Comparison of ENCODE assay signal across 20 mouse cellular contexts in genomic region chr9:42942148-42942547, GRCm38 (mm10). TPM values are rescaled to one million over a fixed set of nuclear protein-coding genes. Genes with fewer than 3 reads are reported as not detected.
DNase-seq lines count a peak whose midpoint lies in the region; ATAC-seq and TF ChIP-seq lines count a peak whose summit lies in the region.
"Had no signal": no experiment of that assay in that cellular context is flagged by ENCODE, and none has a peak within 500 bp of the region (broad histone marks: within the 10 kb centered on the region; RNA-seq: fewer than 3 reads in every experiment).

No protein-coding gene starts in this region.

- peaks cover 31% of the 10 kb centered on the region for H3K4me1 ChIP-seq in kidney, embryonic 15.5 days
- peaks cover 20% of the 10 kb centered on the region for H3K4me1 ChIP-seq in stomach, embryonic 14.5 days (ENCODE audit: control insufficient read depth, insufficient read depth, low read length)
- no peaks in the 10 kb centered on the region for H3K4me1 ChIP-seq in stomach, postnatal 0 days (replicated peaks; ENCODE audit: control insufficient read depth, insufficient read depth)
- H3K4me1 ChIP-seq in hindbrain, embryonic 16.5 days (ENCODE audit: control insufficient read depth, insufficient read depth, low read depth, low read length): peaks cover 8% of the 10 kb centered on the region
- peaks cover 28% of the 10 kb centered on the region for H3K4me1 ChIP-seq in neural tube, embryonic 15.5 days
- H3K4me1 ChIP-seq: liver, embryonic 15.5 days had no signal

- H3K9me3 ChIP-seq in kidney, embryonic 15.5 days (replicated peaks): no peaks in the 10 kb centered on the region
- no peaks in the 10 kb centered on the region for H3K9me3 ChIP-seq in stomach, embryonic 14.5 days (ENCODE audit: control insufficient read depth, low read depth, low read length)
- H3K9me3 ChIP-seq in stomach, postnatal 0 days (ENCODE audit: control insufficient read depth, low read length): no peaks in the 10 kb centered on the region
- no peaks in the 10 kb centered on the region for H3K9me3 ChIP-seq in hindbrain, embryonic 16.5 days (ENCODE audit: control insufficient read depth, low read length)
- no peaks in the 10 kb centered on the region for H3K9me3 ChIP-seq in neural tube, embryonic 15.5 days (replicated peaks)
- H3K9me3 ChIP-seq: embryonic facial prominence, embryonic 12.5 days; limb, embryonic 12.5 days; liver, embryonic 15.5 days had no signal

- H3K36me3 ChIP-seq in kidney, embryonic 15.5 days: no peaks in the 10 kb centered on the region
- no peaks in the 10 kb centered on the region for H3K36me3 ChIP-seq in stomach, embryonic 14.5 days (ENCODE audit: control insufficient read depth, insufficient read depth, low read length)
- H3K36me3 ChIP-seq in stomach, postnatal 0 days (ENCODE audit: control insufficient read depth, insufficient read depth, low read length): no peaks in the 10 kb centered on the region
- no peaks in the 10 kb centered on the region for H3K36me3 ChIP-seq in hindbrain, embryonic 16.5 days (ENCODE audit: control insufficient read depth, insufficient read depth, low read length)
- H3K36me3 ChIP-seq in neural tube, embryonic 15.5 days: no peaks in the 10 kb centered on the region
- H3K36me3 ChIP-seq: embryonic facial prominence, embryonic 12.5 days; G1E; limb, embryonic 12.5 days; liver, embryonic 15.5 days had no signal

- DNase-seq in kidney, adult 8-10 months: no peak
- DNase-seq in stomach, postnatal 0 days (ENCODE audit: low spot score): no peak
- no peak for DNase-seq in cerebellum, adult 11 months
- DNase-seq in layer of hippocampus, adult 8-10 months (ENCODE audit: low spot score in 2 of 2): no peak
- DNase-seq: adrenal gland, postnatal 14 days; heart, adult 18-20 months; right cerebral cortex, postnatal 4 days; thymus, postnatal 4 days had no signal

- TF ChIP-seq EP300 in stomach, postnatal 0 days (optimal IDR thresholded peaks at IDR 0.05): no peak

- no peak for ATAC-seq in kidney, embryonic 15.5 days (replicated peaks; ENCODE audit: low FRiP score)
- ATAC-seq in stomach, embryonic 14.5 days (ENCODE audit: insufficient number of reproducible peaks, insufficient read depth, low FRiP score, low read depth): no peak
- ATAC-seq in stomach, postnatal 0 days (ENCODE audit: low FRiP score, low TSS enrichment): no peak
- ATAC-seq in hindbrain, embryonic 16.5 days: no peak
- ATAC-seq in neural tube, embryonic 15.5 days (ENCODE audit: low FRiP score): no peak

- H3K27me3 ChIP-seq in kidney, embryonic 15.5 days: peaks cover 18% of the 10 kb centered on the region
- H3K27me3 ChIP-seq in stomach, embryonic 14.5 days (ENCODE audit: control insufficient read depth, insufficient read depth, low read length): no peaks in the 10 kb centered on the region
- H3K27me3 ChIP-seq in stomach, postnatal 0 days (ENCODE audit: control insufficient read depth, insufficient read depth, low read length): no peaks in the 10 kb centered on the region
- no peaks in the 10 kb centered on the region for H3K27me3 ChIP-seq in hindbrain, embryonic 16.5 days (replicated peaks; ENCODE audit: control insufficient read depth, insufficient read depth, low read length)
- peaks cover 5% of the 10 kb centered on the region; the same call in 1 of the 2 replicates for H3K27me3 ChIP-seq in neural tube, embryonic 15.5 days (replicated peaks)

- H3K9ac ChIP-seq in kidney, embryonic 15.5 days: no peak overlapping the region
- H3K9ac ChIP-seq in stomach, embryonic 14.5 days (replicated peaks; ENCODE audit: low read depth, low read length): no peak overlapping the region
- no peak overlapping the region for H3K9ac ChIP-seq in stomach, postnatal 0 days (ENCODE audit: low read length)
- H3K9ac ChIP-seq in hindbrain, embryonic 16.5 days (ENCODE audit: low read depth, low read length): no peak overlapping the region
- 0 out of 2 replicates have a peak overlapping the region, but pooled peaks have one; percentile 88 for H3K9ac ChIP-seq in neural tube, embryonic 15.5 days (replicated peaks)
- H3K9ac ChIP-seq: embryonic facial prominence, embryonic 12.5 days; limb, embryonic 12.5 days; liver, embryonic 15.5 days had no signal

- TF ChIP-seq CTCF in stomach, postnatal 0 days (IDR thresholded peaks at IDR 0.05; ENCODE audit: low read depth): no peak

- peak overlapping the region; percentile 100; the same call in 1 of the 2 replicates for H3K4me2 ChIP-seq in kidney, embryonic 15.5 days
- no peak overlapping the region for H3K4me2 ChIP-seq in stomach, embryonic 14.5 days (replicated peaks; ENCODE audit: low read depth, low read length)
- no peak overlapping the region for H3K4me2 ChIP-seq in stomach, postnatal 0 days (replicated peaks; ENCODE audit: low read depth)
- peak overlapping the region; percentile 76 for H3K4me2 ChIP-seq in hindbrain, embryonic 16.5 days (ENCODE audit: low read length)
- peak overlapping the region; percentile 96 for H3K4me2 ChIP-seq in neural tube, embryonic 15.5 days
- H3K4me2 ChIP-seq: liver, embryonic 15.5 days had no signal

- H3K27ac ChIP-seq in kidney, embryonic 15.5 days: no peak overlapping the region
- peak overlapping the region; percentile 48 for H3K27ac ChIP-seq in stomach, embryonic 14.5 days (ENCODE audit: low read length)
- H3K27ac ChIP-seq in stomach, postnatal 0 days (replicated peaks): no peak overlapping the region
- H3K27ac ChIP-seq in hindbrain, embryonic 16.5 days (ENCODE audit: low read depth, low read length): no peak overlapping the region
- no peak overlapping the region for H3K27ac ChIP-seq in neural tube, embryonic 15.5 days (replicated peaks)
- H3K27ac ChIP-seq: embryonic facial prominence, embryonic 12.5 days; left cerebral cortex, adult 2 months; limb, embryonic 12.5 days; liver, embryonic 15.5 days; macrophage had no signal

- H3K4me3 ChIP-seq in kidney, embryonic 15.5 days (replicated peaks): no peak overlapping the region
- H3K4me3 ChIP-seq in stomach, embryonic 14.5 days (ENCODE audit: low read depth, low read length): no peak overlapping the region
- H3K4me3 ChIP-seq in stomach, postnatal 0 days (ENCODE audit: low read depth, low read length): no peak overlapping the region
- peak overlapping the region; percentile 82; the same call in 1 of the 2 replicates for H3K4me3 ChIP-seq in hindbrain, embryonic 16.5 days (ENCODE audit: low read length)
- H3K4me3 ChIP-seq in neural tube, embryonic 15.5 days (replicated peaks): peak overlapping the region; percentile 60
- H3K4me3 ChIP-seq: liver, embryonic 15.5 days had no signal

- WGBS in kidney, embryonic 15.5 days: 55% methylated on average over 4 of the region's 4 CpGs
- WGBS in stomach, embryonic 14.5 days: 60% methylated on average over 4 of the region's 4 CpGs
- WGBS in stomach, postnatal 0 days: 67% methylated on average over 4 of the region's 4 CpGs
- WGBS in hindbrain, embryonic 16.5 days: 56% methylated on average over 4 of the region's 4 CpGs
- 62% methylated on average over 4 of the region's 4 CpGs for WGBS in neural tube, embryonic 15.5 days

RNA-seq across cellular contexts. Expression of gene Grik4, which starts 2.1 kb away (rescaled TPM):
- polyA plus RNA-seq in kidney, embryonic 15.5 days (2015; fragmentation: Nextera tagmentation; extraction: Ambion mirVana): 3.5 and 4.0 TPM in 2 replicates
- polyA plus RNA-seq in stomach, embryonic 14.5 days (2014; fragmentation: Nextera tagmentation; extraction: Ambion mirVana): 0.52 and 1.4 TPM in 2 replicates
- polyA plus RNA-seq in stomach, postnatal 0 days (2015; fragmentation: Nextera tagmentation; extraction: Ambion mirVana): 0.10 and 0.19 TPM in 2 replicates
- polyA plus RNA-seq in hindbrain, embryonic 16.5 days (2015; fragmentation: Nextera tagmentation; extraction: Ambion mirVana): 11.4 and 12.0 TPM in 2 replicates
- 10.1 and 12.3 TPM in 2 replicates for polyA plus RNA-seq in neural tube, embryonic 15.5 days (2015; fragmentation: Nextera tagmentation; extraction: Ambion mirVana)
- total RNA-seq in layer of hippocampus, adult 8-10 months (2022): 10 to 100 TPM; 48.5 to 59.1 (median 53.3) TPM
- total RNA-seq: hematopoietic stem cell, adult 5-6 weeks; neutrophil, adult 5-6 weeks had no signal
- polyA plus RNA-seq: G1E, macrophage had no signal

Comparison
In these comparisons a context has a peak if more than half of its experiments do, and no peak if none do; other contexts are left out.
1. H3K4me2 ChIP-seq: peak in kidney, embryonic 15.5 days (single experiment), hindbrain, embryonic 16.5 days (single experiment) and neural tube, embryonic 15.5 days (single experiment); none in stomach, embryonic 14.5 days (single experiment) and stomach, postnatal 0 days (single experiment).
2. H3K4me3 ChIP-seq: peak in hindbrain, embryonic 16.5 days (single experiment) and neural tube, embryonic 15.5 days (single experiment); none in kidney, embryonic 15.5 days (single experiment), stomach, embryonic 14.5 days (single experiment) and stomach, postnatal 0 days (single experiment).